Mouse (Mus musculus) natural killer cell, adult 2 months (primary cell): ENCODE results near the gene Spo11.

ENCODE experiments used
- DNase-seq, 2 experiments: peaks; one replicate each; pipeline ENCODE4 v3.0.0; 2022; ENCODE audit warnings: low spot score in 2 of 2

The Spo11 gene

GRCm38 (mm10) chr2:173010220-173010717 is 32.8 kb downstream of the Spo11 start:
- no peak for DNase-seq

- no peak for DNase-seq
These were observed 33.9 kb downstream of the Spo11 start for GRCm38 (mm10) chr2:173011440-173011839.

GRCm38 (mm10) chr2:173014741-173015287 is 37.3 kb downstream of the Spo11 start:
- no peak for DNase-seq

GRCm38 (mm10) chr2:173017940-173018339 is 40.4 kb downstream of the Spo11 start:
- peak; percentile 70 to 77 for DNase-seq

GRCm38 (mm10) chr2:173018618-173019017 is 41.1 kb downstream of the Spo11 start:
- DNase-seq = peak in 1 of 2 experiments; percentile 27

GRCm38 (mm10) chr2:173019322-173019721 is 41.8 kb downstream of the Spo11 start:
- peak; percentile 36 to 45 for DNase-seq

- peak; percentile 82 to 91 for DNase-seq
These were observed 42.3 kb downstream of the Spo11 start for GRCm38 (mm10) chr2:173019790-173020189.

GRCm38 (mm10) chr2:173020430-173020829 is 42.9 kb downstream of the Spo11 start, which contains the start of gene Rbm38:
Gene Rbm38 (plus strand): TSS chr2:173020498.
- DNase-seq = no peak

- peak; percentile 87 to 93 for DNase-seq
These were observed 44.1 kb downstream of the Spo11 start for GRCm38 (mm10) chr2:173021633-173022055.

- peak; percentile 51 to 56 for DNase-seq
These were observed 44.7 kb downstream of the Spo11 start for GRCm38 (mm10) chr2:173022056-173022681.

- DNase-seq = no peak
These were observed 45.3 kb downstream of the Spo11 start for GRCm38 (mm10) chr2:173022813-173023212.

GRCm38 (mm10) chr2:173023371-173023851 is 45.9 kb downstream of the Spo11 start:
- peak; percentile 45 to 61 for DNase-seq

GRCm38 (mm10) chr2:173023966-173024365 is 46.5 kb downstream of the Spo11 start:
- DNase-seq = no peak

- no peak for DNase-seq
These were observed 46.9 kb downstream of the Spo11 start for GRCm38 (mm10) chr2:173024392-173024791.

GRCm38 (mm10) chr2:173024938-173025337 is 47.4 kb downstream of the Spo11 start:
- DNase-seq = no peak

- no peak for DNase-seq
These were observed 48.8 kb downstream of the Spo11 start for GRCm38 (mm10) chr2:173026286-173026685.

- DNase-seq = peak; percentile 37 to 87
These were observed 49.2 kb downstream of the Spo11 start for GRCm38 (mm10) chr2:173026688-173027131.

GRCm38 (mm10) chr2:173027169-173027823 is 49.8 kb downstream of the Spo11 start:
- no peak for DNase-seq

- DNase-seq = no peak
These were observed 50.5 kb downstream of the Spo11 start for GRCm38 (mm10) chr2:173027824-173028495.

GRCm38 (mm10) chr2:173028508-173029031 is 51.1 kb downstream of the Spo11 start:
- no peak for DNase-seq

GRCm38 (mm10) chr2:173030591-173031338 is 53.3 kb downstream of the Spo11 start:
- DNase-seq = no peak
